Mouse (Mus musculus) megakaryocyte, embryonic 14.5 days (primary cell): ENCODE measurements around the gene Pnpo. TPM values are rescaled to one million over a fixed set of nuclear protein-coding genes. Genes with fewer than 3 reads are reported as not detected.

Source experiments
- H3K27me3 ChIP-seq: replicated peaks from 2 replicates; pipeline ENCODE3; 2012; ENCODE audit warnings: inconsistent platforms
- H3K36me3 ChIP-seq: replicated peaks from 2 replicates; pipeline ENCODE3; 2012; ENCODE audit warnings: low read length, inconsistent platforms, mixed read lengths
- H3K4me1 ChIP-seq: 2 replicates; pipeline ENCODE4 v1.6.1; 2012; ENCODE audit warnings: inconsistent platforms
- H3K4me3 ChIP-seq: replicated peaks from 2 replicates; pipeline ENCODE3; 2012; ENCODE audit warnings: moderate library complexity, mild to moderate bottlenecking, inconsistent platforms
- H3K9me3 ChIP-seq: 2 replicates; pipeline ENCODE4 v1.6.1; 2012; ENCODE audit warnings: inconsistent platforms
- FLI1 ChIP-seq: IDR thresholded peaks from 2 replicates; pipeline ENCODE4 v1.6.1; 2012; ENCODE audit warnings: low read length, inconsistent platforms, mixed read lengths
- GATA1 ChIP-seq: IDR thresholded peaks from 3 replicates; pipeline ENCODE4 v1.6.1; 2012; ENCODE audit warnings: mixed read lengths, low read length, inconsistent platforms, borderline replicate concordance
- polyA plus RNA-seq: library from polyadenylated mRNA; stranded (reverse); fragments of >175 nt; gene quantifications from 2 replicates; pipeline ENCODE4 v1.2.3, GENCODE M21; 2012; ENCODE audit warnings: low replicate concordance; ENCODE audit not compliant: insufficient read depth

Gene Pnpo
- polyA plus RNA-seq, 1 experiment = 16.6 TPM

- Histone ChIP-seq H3K27me3 (peaks cover 21% of the 10 kb centered on the region), H3K4me3 (no peak overlapping the region), H3K9me3 (no peaks in the 10 kb centered on the region), H3K36me3 (no peaks in the 10 kb centered on the region), H3K4me1 (peaks cover 61% of the 10 kb centered on the region)
- TF ChIP-seq FLI1 = no peak
- no peak for TF ChIP-seq GATA1
Observed at GRCm38 (mm10) chr11:96979329-96979728, 35.5 kb upstream of the Pnpo start.

GRCm38 (mm10) chr11:96978401-96979246, 34.8 kb upstream of the Pnpo start:
- Histone ChIP-seq H3K36me3 (peaks cover 1% of the 10 kb centered on the region), H3K9me3 (no peaks in the 10 kb centered on the region), H3K4me1 (peaks cover 68% of the 10 kb centered on the region), H3K27me3 (peaks cover 14% of the 10 kb centered on the region), H3K4me3 (peak overlapping the region; percentile 92)
- TF ChIP-seq GATA1 = no peak
- no peak for TF ChIP-seq FLI1

- peaks cover 9% of the 10 kb centered on the region for H3K27me3 ChIP-seq
- H3K36me3 ChIP-seq = peaks cover 5% of the 10 kb centered on the region
- TF ChIP-seq FLI1 = peak; percentile 96
- TF ChIP-seq GATA1 = peak; percentile 59; the same call in 1 of the 3 replicates
- peak overlapping the region; percentile 92 for H3K4me3 ChIP-seq
- peaks cover 75% of the 10 kb centered on the region for H3K4me1 ChIP-seq
- no peaks in the 10 kb centered on the region for H3K9me3 ChIP-seq
Observed at GRCm38 (mm10) chr11:96977606-96978400, 34.0 kb upstream of the Pnpo start.

GRCm38 (mm10) chr11:96976911-96977591, 33.3 kb upstream of the Pnpo start:
- TF ChIP-seq FLI1 = no peak
- no peak for TF ChIP-seq GATA1
- H3K36me3 ChIP-seq = peaks cover 5% of the 10 kb centered on the region
- peaks cover 75% of the 10 kb centered on the region for H3K4me1 ChIP-seq
- peak overlapping the region; percentile 92 for H3K4me3 ChIP-seq
- no peaks in the 10 kb centered on the region for H3K9me3 ChIP-seq
- peaks cover 7% of the 10 kb centered on the region for H3K27me3 ChIP-seq

- Histone ChIP-seq H3K4me3 (peak overlapping the region; percentile 92), H3K9me3 (no peaks in the 10 kb centered on the region), H3K36me3 (peaks cover 7% of the 10 kb centered on the region), H3K27me3 (peaks cover 2% of the 10 kb centered on the region), H3K4me1 (peaks cover 75% of the 10 kb centered on the region)
- TF ChIP-seq GATA1 (no peak), FLI1 (no peak)
Observed at GRCm38 (mm10) chr11:96976379-96976687, 32.5 kb upstream of the Pnpo start.

GRCm38 (mm10) chr11:96975511-96976378, 32.0 kb upstream of the Pnpo start:
- no peaks in the 10 kb centered on the region for H3K9me3 ChIP-seq
- no peak for TF ChIP-seq FLI1
- no peak for TF ChIP-seq GATA1
- H3K36me3 ChIP-seq = peaks cover 10% of the 10 kb centered on the region
- peak overlapping the region; percentile 92 for H3K4me3 ChIP-seq
- H3K4me1 ChIP-seq = peaks cover 79% of the 10 kb centered on the region
- H3K27me3 ChIP-seq = no peaks in the 10 kb centered on the region

GRCm38 (mm10) chr11:96974813-96975212, 31.0 kb upstream of the Pnpo start:
- H3K36me3 ChIP-seq = peaks cover 10% of the 10 kb centered on the region
- no peaks in the 10 kb centered on the region for H3K9me3 ChIP-seq
- H3K4me3 ChIP-seq = no peak overlapping the region
- TF ChIP-seq FLI1 (no peak), GATA1 (no peak)
- H3K27me3 ChIP-seq = no peaks in the 10 kb centered on the region
- H3K4me1 ChIP-seq = peaks cover 83% of the 10 kb centered on the region

- TF ChIP-seq FLI1 (no peak), GATA1 (no peak)
- Histone ChIP-seq H3K4me1 (peaks cover 84% of the 10 kb centered on the region), H3K36me3 (peaks cover 10% of the 10 kb centered on the region), H3K9me3 (no peaks in the 10 kb centered on the region), H3K27me3 (no peaks in the 10 kb centered on the region), H3K4me3 (peak overlapping the region; percentile 56)
Observed at GRCm38 (mm10) chr11:96973426-96973964, 29.7 kb upstream of the Pnpo start.

GRCm38 (mm10) chr11:96972906-96973305, 29.1 kb upstream of the Pnpo start:
- Histone ChIP-seq H3K4me1 (peaks cover 84% of the 10 kb centered on the region), H3K4me3 (no peak overlapping the region), H3K27me3 (no peaks in the 10 kb centered on the region), H3K9me3 (no peaks in the 10 kb centered on the region), H3K36me3 (peaks cover 10% of the 10 kb centered on the region)
- TF ChIP-seq GATA1 (no peak), FLI1 (no peak)
